Mouse (Mus musculus) thymus, postnatal 10 days (tissue): ENCODE results near the gene Map4k1.

Source experiments
- DNase-seq, 2 experiments: peaks; one replicate each; pipeline ENCODE4 v3.0.0; 2021; ENCODE audit warnings: low spot score in 2 of 2

The Map4k1 gene

GRCm38 (mm10) chr7:28977556-28977955, 4.3 kb upstream of the Map4k1 start:
- no peak for DNase-seq

- DNase-seq, result peak; percentile 84 to 86
Measured at GRCm38 (mm10) chr7:28982274-28983013, 594 bp downstream of the Map4k1 start.

DNA sequence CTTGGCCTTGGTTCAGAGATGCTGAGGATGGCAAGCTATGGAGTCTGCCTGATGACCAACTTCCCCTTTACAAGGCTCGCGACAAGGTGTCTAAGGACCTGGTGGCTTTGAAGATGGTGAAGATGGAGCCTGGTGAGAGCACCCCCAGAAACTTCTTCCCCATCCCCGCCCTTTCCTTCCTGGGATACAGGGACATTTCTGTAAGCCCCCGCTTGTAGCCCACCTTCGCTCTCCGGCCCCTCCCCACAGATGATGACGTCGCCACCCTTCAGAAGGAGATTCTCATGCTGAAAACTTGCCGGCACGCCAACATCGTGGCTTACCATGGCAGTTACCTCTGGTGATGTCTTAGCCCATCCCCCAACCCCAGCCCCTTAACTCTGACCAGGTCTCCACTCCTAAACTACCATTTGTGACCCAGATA, 1.3 kb downstream of the Map4k1 start:
- DNase-seq, result peak; percentile 57 to 61

DNA sequence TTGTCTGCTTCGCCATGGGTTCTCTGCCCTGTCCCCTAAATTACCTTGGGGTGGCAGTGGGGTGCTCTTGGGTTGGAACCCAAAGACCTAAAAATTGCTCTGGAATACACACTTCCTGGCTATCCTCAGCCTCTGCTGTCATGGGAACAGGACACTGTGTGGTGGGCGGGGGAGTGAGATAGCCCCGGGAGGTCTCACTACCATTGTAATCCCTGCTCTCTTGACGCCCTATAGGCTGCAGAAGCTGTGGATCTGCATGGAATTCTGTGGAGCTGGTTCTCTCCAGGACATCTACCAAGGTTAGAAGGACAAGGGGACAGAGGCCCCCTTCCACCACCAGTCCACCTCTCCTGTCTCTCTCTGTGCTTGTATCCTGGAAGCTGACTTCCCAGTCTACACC, 2.0 kb downstream of the Map4k1 start:
- DNase-seq, result no peak

DNA sequence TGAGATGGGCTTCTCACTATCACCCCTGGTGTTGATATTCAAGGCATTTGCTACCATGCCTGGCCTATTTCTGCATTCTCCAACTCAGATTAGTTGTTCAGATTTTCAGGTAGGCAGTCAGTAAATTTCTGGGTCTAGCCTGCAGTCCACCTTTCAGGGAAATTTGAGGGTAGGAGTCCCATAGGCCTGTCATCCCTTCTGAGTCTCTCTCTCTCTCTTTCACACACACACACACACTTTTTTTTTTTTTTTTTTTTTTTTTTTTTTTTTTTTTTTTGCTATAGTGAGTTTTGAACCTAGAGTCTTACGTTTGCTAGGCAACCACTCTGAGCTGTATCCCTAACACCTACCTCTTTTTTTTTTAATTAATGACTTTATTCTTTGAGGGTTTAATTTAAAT, 2.6 kb downstream of the Map4k1 start:
- no peak for DNase-seq

DNA sequence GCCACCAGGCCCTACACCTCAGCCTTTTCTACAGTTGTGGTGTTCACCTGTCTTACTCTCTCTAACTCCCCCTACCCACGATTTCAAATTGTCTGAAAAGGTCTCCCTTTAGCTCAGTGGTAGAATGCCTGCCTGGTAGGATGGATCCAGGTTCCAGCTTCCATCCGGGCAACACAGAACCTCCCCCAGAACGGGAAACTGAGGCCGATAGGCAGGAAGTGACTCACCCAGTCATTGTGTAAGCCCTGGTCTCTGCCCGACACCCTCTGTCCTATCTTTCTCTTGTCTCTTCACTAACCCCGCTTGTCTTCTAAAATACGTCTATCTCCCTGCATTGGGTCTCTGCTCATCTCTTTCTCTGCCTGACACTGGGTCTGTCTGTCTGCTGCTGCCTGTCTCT, 3.4 kb downstream of the Map4k1 start:
- DNase-seq, result no peak

- DNase-seq, result no peak
Measured at GRCm38 (mm10) chr7:28990766-28991273, 9.0 kb downstream of the Map4k1 start.

- peak in 1 of 2 experiments; percentile 27 for DNase-seq
Measured at GRCm38 (mm10) chr7:28991616-28992015, 9.8 kb downstream of the Map4k1 start.

DNA sequence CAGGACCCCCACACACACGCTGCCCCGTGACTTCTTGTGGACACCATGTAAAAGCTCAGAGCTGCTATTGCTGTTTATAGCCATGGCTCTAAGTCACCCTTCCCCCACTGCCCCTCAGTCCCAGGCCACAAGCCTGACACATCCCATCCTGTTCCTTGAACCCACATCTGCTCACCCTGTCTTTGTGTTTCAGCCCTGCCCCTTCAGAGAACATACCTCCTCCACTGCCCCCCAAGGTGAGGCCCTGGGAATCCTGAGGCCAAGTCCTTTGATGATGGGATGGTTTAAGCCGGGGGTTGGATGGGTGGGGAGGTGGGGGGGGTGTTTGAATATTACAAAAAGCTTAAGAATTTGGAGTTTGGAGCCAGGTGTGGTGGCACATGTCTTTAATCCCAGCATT, 11.1 kb downstream of the Map4k1 start:
- DNase-seq, result no peak

GRCm38 (mm10) chr7:28993402-28993801, 11.6 kb downstream of the Map4k1 start:
- DNase-seq, result no peak

DNA sequence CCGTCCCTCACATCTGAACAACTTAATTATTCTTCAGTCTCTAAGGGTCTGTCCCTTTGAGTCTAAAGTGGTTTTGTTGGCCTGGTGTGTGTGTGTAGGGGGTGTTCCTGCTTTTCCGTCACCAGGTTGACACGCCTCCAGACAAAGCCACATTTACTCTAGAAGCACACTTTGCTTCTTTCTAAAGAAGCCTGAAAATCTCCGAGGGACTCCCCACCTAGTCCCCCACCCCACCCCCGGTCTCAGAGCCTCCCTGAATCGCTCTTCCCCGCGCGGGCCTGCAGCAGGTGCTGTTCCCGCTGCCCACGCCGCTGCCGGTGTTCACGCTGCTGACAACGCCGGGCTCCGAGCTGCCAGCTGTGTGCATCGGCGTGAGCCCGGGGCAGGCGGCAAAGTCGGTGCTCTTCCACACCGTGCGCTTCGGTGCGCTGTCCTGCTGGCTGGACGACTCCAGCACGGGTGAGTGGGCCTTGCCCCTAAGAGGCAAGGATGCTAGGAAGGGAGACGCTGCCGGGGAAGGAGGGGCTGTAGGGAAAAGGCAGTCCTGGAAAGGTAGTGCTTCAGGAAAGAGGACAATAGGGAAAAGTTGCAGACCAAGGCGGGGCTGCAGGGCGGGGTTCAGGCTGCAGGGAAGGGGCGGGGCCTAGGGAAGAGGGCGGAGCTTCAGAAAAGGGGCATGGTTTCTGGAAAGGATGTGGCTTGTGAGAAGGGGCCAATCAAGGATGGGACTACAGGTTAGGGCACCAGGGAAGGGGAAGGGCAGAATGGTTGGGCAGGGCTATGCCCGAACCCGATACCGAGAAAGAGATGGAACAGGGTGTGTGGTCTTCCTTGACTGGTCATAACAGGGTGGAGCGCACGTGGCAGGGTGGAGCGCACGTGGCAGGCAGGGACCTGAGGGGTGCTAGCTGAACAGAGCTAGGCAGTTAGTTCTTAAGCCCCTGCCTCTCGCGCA, 19.1 kb downstream of the Map4k1 start:
- DNase-seq, result peak; percentile 78 to 86

GRCm38 (mm10) chr7:29007224-29008101, 25.6 kb downstream of the Map4k1 start:
- DNase-seq, result no peak

GRCm38 (mm10) chr7:29008171-29008570, 26.3 kb downstream of the Map4k1 start:
- no peak for DNase-seq

DNA sequence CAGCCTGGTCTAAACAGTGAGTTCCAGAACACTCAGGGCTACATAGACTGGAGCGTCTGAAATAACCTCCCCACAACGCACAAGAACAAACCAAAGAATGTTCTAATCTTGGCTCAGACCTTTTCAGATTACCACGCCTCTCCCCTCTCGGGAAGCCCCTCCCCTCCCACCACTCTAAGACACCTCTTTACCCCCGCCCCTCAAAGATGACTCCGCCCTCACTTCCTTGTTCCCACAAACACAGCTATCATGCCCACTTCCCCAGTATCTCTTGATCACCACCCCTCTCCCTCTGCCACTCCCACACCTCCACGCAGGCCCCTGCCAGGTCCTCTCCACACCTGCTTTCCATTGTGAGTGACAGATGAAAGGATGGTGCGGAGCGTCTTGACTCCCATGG, 26.9 kb downstream of the Map4k1 start:
- DNase-seq, result no peak

DNA sequence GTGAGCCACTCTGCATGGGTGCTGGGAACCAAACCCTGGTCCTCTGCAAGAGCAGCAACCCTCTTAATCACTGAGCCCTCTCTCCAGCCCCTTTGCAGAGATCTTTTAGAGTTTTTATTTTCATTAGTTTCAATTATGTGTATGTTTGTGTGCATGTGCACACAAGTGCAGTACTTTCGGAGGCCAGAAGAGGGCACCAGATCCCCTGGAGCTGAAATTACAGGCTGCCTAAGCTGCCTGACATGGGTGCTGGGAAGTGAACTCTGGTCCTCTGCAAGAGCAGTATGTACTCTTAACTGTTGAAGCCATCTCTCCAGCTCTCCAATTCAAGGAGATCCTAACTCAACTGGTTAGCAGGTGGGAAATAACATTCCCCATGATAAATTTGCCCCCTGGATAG, 33.1 kb downstream of the Map4k1 start:
- DNase-seq, result no peak

GRCm38 (mm10) chr7:29016440-29016839, 34.6 kb downstream of the Map4k1 start:
- no peak for DNase-seq

DNA sequence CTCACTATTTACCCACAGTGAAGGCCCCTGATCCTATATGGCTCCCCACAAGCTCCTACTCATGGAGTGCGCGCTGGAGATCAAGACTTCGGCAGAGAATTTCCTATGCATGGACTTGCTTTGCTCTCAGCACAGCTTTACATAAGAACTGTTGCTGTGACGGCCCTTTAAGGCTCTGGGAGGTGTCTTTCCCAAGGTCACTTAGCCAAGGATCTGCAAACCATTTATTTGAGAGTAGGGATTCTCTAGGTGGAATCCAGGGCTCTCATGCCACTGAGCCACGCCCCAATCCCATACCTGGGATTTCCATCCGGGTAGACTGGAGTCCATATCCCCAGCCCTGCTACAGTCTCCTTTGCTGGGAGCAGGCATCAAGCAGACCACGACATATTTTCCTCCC, 35.4 kb downstream of the Map4k1 start:
- DNase-seq, result no peak

GRCm38 (mm10) chr7:29019447-29020220, 37.8 kb downstream of the Map4k1 start:
- no peak for DNase-seq

DNA sequence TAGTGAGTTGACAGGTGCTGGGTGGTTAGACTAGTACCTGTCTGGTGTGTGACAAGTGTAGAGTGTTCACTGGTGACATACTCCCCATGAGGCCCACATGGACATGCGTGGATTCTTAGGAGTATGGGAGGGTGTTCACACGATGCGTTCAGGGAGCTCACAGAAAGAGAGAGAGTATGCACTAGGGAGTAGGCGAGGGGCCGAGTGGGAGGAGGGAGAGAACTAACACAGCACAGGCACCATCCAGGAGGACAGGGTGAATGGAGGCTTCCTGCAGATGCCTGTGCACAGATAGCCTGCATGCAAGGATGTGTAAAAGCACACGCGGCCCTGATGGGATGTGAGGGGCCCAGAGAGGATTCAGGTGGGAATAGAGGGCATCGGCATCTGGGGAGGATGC, 40.6 kb downstream of the Map4k1 start:
- no peak for DNase-seq

- no peak for DNase-seq
Measured at GRCm38 (mm10) chr7:29023514-29023913, 41.7 kb downstream of the Map4k1 start.

DNA sequence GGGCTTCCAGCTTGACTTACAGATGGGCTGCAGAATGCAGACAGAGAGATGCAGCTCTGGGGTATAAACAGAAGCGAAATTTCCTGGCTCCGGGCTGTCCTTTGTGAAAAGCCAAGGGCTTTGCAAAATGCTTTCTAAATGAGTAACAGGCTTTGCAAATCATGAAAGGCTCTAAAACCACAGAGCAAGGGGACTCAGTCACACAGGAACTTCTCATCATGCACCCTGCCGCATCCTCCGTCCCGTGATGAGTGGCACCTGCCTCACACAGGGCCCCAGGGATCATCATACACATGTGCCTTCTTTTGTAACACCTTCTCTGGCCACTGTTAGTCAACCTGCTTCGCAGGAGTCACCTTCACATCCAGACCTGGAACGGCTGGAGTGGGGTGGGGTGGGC, 43.7 kb downstream of the Map4k1 start:
- DNase-seq, result peak; percentile 27
